Mouse (Mus musculus): Measurements from ENCODE around the gene Sobp.

The Sobp gene

DNA sequence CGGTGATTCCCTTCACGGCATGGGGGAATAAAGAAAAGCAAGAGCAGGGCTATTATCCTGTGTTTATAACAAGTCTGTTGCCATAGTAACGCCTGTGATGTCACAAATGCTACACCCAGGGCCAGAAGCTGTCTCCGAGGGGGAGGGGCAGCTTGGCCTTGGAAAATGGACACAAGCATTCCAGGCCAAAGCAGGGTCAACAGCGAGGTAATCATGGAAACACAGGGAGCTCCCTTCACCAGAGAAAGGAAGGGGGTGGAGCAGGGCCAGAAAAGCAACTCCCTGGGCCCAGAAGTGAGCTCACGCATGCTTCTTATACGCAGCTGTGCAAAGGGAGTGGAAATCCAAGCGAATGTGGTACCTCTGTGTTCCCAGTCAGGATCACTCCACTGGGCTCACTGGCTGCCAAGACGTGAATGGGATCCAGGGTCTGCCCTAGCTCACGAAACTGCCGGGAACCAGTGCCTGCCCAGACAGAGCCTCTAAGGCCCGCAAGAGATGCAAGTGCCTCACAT, 19.2 kb downstream of the Sobp start:
- no peak for DNase-seq

DNA sequence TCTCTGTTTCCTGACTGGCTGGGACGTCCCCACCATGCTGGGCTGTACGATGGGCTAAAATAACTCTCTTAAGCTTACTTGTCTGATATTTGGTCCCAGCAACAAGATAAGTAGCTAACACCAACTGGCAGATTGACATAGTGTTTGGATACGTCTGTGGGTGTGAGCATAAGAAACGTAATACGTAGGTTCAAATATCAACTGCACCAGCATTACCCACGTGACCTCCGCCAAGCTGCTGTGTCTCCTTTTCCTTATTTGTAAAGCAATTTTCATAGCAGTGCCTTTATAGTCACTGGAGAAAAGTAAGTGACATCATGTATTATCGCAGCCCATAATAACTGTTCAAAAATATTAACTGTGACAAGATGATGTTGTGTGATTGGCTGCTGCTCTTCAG, 21.7 kb downstream of the Sobp start:
- DNase-seq, result no peak

DNA sequence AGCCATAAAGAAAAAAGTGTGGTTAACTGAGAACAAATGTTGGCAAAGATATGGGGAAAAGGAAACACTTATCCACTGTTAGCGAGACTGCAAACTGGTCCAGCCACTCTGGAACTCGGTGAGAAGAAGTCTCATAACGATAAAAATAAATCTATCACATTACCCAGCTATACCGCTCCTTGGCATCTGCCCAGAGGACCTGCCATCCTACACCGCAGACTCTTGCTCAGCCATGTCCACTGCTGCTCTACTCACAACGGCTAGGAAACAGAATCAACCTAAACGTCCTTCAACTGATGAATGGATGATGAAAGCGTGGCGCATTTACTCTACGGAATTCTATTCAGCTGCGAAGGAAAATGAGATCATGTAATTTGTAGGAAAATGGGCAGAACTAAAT, 25.9 kb downstream of the Sobp start:
- DNase-seq, result no peak

DNA sequence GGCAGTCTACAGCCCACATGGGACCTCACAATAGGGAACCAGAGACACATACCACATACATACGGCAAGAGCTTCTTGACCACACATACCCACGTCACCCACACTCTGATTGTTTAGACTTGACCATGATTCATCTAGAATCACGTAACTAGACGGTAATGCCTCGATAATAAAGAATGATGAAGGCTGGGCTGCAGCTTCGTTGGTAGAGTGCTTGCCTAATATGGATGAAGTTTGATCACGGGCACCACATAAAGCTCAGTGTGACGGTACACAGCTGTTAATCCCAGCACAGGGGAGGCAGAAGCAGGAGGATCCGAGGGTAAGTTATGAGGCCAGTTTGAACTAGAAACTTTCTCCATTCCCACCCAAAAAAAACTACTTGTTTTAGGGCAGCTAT, 31.2 kb downstream of the Sobp start:
- DNase-seq, result no peak

- DNase-seq, result no peak
These were observed 40.3 kb downstream of the Sobp start for GRCm38 (mm10) chr10:43134027-43134426.

DNA sequence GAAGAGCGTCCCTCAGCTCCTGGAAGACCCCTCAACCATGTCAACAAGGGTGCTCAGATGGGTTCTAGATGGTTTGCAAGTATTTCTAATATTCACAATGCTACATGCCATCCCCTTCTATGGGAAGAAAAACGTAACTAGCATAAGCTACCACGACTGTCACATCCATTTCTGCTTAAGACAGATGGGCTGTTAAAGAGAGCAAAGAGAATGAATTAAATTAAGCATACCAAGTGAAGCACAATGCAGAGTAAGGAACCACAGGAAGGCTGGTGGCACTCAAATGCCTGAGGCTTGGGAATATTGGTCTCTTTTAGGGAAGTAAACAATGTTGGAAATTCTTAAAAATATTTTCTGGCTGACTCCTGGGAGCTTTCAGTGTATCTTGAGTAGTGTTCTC, 45.6 kb downstream of the Sobp start:
- no peak for DNase-seq

- peak; percentile 11 for DNase-seq
These were observed 49.8 kb downstream of the Sobp start for GRCm38 (mm10) chr10:43124561-43124960.

- no peak for DNase-seq
These were observed 50.2 kb downstream of the Sobp start for GRCm38 (mm10) chr10:43124156-43124555.

- DNase-seq, result no peak
These were observed 50.9 kb downstream of the Sobp start for GRCm38 (mm10) chr10:43123422-43123821.

DNA sequence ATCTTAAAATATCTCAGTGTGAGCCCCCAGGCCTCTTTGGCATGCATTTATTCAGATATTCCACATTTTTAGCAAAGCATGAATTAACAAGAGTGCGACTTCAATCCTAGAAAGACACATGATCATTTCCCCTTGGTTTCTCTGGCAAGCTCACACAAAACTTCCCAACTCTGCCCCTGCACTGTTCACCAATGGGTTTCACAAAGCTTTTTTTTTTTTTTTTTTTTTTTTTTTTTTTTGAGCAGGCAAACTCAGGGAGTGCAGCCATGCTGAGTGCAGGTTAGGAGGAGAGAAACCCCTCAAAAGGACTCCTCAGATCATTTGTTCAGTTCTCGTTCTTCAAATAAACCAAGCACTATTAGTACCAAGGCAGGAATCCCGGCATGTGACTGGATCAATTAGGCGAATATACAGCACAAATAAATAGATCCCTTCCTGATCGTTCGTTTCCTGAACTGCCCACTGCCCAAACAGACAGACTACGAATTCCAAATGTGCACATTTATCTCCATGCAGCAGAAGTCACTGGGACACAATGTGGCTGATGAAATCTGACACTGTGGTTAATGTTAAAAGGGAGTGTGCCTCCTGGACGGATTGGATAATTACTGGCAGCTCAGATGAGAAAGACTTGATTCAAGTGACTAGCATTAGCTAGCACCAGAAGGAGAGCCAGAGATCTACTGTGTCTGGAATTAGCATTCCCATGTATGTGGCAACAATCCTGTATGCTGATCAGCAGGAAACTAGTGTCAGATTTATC, 53.5 kb downstream of the Sobp start:
- DNase-seq, result no peak

DNA sequence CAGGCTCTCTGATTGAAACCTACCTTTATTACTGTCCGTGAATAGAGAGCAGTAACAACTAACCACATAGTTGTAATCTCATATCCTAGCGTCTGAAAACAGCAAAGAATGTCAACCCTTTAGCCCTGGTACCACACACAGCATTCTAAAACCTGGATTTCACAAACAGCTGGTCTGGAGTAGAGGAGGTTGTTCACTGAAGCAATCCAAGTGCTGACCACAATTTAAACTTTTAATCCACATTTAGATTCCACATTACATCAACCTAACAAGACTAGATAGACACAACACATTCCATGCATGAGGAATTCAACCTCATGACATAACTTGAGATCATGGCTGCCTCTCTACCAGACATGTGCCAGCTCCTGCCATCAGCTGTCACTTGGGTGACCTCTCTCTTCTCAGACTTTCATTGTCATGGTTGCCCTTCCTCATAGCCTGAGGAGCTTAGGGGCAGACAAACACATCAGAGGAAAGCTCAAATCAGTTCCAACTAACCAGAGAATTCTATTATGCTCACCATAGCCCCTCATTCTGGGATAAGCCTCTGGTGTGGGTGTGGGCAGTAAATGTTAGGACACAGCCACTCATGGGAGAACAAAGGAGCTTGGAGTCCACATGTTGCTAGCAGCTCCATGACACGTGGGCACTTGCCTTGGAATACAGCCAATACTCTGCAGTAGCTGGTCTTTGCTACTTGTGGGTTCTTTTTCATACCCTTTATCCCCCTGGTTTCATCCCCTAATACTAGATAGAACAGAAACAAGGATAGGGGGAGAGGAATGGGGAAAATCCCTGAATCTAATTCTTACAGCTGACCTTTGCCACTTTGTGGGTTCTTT, 58.0 kb downstream of the Sobp start:
- no peak for DNase-seq

DNA sequence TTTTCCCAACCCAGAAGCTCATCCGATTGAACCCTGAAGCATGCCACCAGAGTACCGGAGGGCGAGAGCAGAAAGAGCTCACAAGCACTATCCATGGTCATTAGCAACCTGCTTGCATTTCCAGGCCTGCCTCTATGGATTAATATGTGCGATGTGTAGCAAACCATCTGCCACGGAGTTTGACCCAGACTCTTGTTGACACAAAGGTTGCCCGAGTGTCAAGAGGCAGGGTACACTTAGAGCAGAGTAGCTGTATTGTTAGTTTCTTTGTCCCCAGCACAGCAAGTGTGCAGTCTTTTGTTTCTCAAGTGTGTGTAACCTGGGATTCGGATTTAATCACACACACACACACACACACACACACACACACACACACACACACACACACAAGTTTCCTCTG, 62.0 kb downstream of the Sobp start:
- DNase-seq, result no peak

DNA sequence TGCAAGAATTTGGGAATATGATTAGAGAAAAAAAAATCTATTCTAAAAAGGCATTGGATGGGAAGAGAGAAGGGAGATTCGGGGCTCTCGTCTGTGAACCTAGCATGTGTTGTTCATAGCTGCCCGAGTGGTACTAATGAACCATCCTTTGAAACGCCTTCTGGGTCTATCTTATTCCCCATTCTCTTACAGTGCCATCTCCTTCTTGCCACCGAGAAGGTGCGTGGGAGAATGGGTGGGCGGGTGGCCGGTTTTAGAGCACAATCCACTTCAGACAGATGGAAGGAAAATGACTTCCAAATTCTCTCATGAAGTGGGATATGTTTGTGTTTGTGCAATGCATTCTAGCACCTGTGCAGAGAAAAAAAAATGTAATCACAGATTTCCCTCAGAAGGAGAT, 67.7 kb downstream of the Sobp start:
- DNase-seq, result no peak

- no peak for DNase-seq
These were observed 68.1 kb downstream of the Sobp start for GRCm38 (mm10) chr10:43106196-43106595.

DNA sequence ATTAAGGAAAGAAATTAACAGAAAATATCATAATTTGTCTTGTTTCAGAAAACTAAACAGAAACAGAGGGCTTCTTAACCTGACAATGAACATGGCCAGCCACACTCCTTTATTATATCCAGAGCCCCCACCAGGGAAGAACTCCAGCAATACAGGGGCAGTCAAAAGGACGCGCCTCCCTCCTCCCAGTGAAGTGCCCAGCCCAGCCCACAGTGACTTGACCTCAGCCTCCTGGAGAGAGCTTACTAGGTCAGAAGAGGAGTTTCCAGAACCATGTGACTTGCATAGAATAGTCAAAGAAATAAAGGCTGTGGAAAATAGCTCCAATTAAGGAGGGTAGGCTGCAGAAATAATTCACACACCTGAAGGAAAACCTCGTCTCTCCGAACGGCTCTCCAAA, 73.8 kb downstream of the Sobp start:
- DNase-seq, result no peak

- no peak for DNase-seq
These were observed 75.1 kb downstream of the Sobp start for GRCm38 (mm10) chr10:43099229-43099628.

DNA sequence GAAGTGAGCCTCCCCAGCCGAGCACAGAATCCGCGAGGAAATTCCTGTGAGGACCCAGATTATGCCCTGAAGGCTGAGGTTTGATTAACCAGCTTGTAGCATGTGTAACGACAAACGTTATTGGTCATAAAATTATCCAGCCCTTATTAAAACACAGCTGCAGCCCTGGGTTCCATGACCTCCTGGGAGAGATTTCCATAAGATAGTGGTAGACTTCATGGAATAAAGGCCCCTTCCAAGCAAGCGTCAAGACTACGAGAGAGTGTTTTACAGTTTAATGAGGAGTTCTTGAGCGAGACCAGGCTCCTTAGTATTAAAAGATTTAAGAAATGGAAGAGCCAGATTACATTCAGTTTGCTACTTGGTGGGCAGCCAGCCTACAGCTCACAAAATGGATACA, 76.6 kb downstream of the Sobp start:
- no peak for DNase-seq

DNA sequence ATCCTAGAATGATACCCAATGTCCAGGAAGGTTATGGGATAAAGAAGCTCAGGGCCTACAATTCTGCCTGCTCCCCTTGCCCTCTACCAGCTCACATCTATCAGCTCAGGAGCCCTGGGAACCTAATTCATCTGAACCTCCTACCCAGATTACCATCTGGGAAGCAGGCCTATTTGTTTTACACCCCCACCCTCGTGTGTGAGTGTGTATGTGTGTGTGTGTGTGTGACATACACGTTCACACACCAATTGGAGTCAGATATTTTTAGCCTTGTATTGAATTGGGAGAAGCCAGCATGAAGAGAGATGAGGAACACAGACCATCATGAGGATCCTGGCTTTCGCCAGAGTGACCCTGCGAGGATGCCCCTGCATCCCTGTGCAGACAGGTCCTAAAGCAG, 77.7 kb downstream of the Sobp start:
- no peak for DNase-seq

DNA sequence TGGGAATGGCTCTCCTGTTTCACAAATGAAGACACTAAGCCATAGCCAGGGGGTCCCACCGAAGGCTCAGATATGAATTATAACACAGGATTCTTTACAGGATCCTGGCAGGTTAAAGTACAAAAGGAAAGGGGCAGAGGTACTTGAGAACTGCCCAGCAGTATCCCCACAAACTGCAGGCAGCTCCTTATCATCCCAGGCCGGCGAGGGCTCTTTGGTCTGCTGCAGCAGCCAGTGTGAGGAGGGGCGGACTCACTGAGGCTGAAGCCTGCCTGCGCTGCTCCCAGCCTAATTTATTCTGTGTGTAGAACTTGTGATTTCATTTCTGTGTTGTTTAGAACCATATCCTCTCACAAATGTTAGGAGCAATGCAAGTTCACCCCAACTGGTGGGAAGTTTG, 79.8 kb downstream of the Sobp start:
- DNase-seq, result no peak

- DNase-seq, result no peak
These were observed 80.9 kb downstream of the Sobp start for GRCm38 (mm10) chr10:43093440-43093839.

DNA sequence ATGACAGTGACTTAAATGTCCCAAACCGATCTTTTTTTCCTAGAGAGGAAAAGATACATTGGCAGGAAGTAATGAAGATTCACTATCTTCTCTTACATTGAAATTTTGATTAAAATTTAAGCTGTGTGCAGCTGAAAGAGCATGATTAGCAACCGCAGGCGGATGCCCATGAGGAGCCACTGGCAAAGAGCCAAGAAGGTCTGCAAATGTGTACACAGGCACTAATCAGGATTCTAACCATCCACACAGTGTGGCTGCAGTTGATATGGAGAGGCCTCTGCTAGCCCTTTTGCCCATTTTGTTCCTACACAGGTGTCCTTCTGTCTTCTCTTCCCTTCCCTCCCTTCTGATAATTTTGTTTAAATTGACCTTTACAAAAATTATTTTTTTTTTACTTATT, 84.3 kb downstream of the Sobp start:
- DNase-seq, result no peak

GRCm38 (mm10) chr10:43087421-43087820, 86.9 kb downstream of the Sobp start:
- no peak for DNase-seq

DNA sequence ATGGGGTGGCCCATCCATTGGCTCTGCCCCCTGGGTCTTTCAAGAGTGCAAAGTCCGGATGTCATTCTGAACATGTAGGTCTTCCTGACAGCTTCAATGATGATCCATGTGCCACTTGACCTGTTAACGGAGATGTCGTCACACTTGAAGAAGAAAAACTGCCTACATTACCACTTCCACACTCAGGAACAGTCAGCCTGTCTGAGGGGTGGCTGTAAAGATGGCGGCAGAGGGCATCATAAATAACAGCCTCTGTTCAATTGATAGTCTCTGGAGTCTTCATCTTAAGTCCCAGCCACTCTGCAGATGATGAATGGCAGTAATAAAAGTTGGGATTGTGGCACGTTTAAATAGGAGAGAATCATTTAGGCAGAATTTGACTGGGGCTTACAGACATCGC, 87.4 kb downstream of the Sobp start:
- DNase-seq, result no peak

DNA sequence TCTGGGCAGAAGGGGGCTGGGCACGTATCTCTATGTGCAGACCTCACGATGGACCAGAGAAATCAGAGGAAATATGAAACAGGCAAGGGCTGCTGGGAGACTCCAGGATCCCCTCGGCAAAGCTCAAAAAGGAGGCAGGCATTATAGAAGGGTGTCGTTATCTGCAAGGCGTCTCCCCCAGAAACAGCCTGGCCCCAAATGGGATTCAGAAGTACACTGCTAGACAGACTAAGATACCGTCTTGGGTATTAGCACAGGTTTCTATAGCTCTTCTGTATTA, 90.3 kb downstream of the Sobp start:
- DNase-seq, result no peak
